Mouse (Mus musculus): ENCODE data around the gene Fam92b.

- TF ChIP-seq CTCF (conservative IDR thresholded peaks at IDR 0.05; ENCODE audit: low read length) = no peak
- no peak for TF ChIP-seq POU5F1 (IDR thresholded peaks at IDR 0.05; ENCODE audit: borderline replicate concordance, low read length)
- no peak for TF ChIP-seq NANOG (IDR thresholded peaks at IDR 0.05; ENCODE audit: borderline replicate concordance, low read length)
Observed at GRCm38 (mm10) chr8:120119931-120120330, 57.3 kb downstream of the Fam92b start.

Measured in E14TG2a.4 (cell line).